Mouse (Mus musculus): ENCODE measurements around the gene Prickle4. TPM values are rescaled to one million over a fixed set of nuclear protein-coding genes. Genes with fewer than 3 reads are reported as not detected.

The Prickle4 gene
- polyA plus RNA-seq, 1 experiment from 2014 or later, result 0.97 TPM

DNA sequence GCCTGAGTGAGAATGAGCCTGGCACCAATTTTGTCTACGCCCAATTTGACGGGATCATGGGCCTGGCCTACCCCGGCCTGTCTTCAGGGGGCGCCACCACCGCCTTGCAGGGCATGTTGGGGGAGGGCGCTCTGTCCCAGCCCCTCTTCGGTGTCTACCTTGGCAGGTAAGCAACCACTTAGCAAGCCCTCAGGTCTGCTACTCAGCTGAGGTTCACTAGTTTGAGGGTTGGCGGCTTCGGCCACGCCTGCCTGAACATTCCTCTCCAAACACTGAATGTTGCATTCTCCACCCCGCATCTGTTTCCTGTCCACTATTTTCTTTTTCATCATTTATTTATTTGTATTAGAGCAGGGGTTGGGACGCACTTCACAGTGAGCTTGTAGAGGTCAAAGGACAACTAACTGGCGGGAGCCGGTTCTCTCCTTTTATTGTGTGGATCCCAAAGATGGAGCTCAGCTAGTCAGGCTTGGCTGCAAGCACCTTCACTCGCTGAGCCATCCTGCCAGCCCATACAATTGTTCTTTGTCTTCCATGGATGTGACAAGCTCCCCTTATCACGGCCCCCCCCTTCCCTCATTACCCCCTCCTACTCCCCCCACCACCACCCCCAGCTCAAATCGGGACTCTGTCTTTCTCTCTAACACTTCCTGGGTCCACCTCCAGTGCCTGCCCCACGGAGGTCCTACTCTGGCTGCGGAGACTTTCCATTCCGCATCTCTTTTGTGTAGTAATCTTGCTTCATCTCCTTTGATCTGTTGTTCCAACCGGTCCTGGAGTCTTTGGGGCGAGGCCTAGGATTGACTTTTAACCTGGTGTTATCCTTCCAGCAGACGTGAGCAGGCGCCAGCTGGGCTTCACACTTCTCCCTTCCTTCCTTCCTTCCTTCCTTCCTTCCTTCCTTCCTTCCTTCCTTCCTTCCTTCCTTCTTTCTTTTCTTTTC, 36.4 kb upstream of the Prickle4 start:
- 53% methylated on average over 24 of the region's 24 CpGs for WGBS
- Histone ChIP-seq H3K4me2 (replicated peaks) (no peak overlapping the region), H3K4me3 (no peak overlapping the region), H3K36me3 (no peaks in the 10 kb centered on the region), H3K9ac (replicated peaks) (no peak overlapping the region), H3K27ac (replicated peaks) (no peak overlapping the region), H3K27me3 (no peaks in the 10 kb centered on the region), H3K4me1 (no peaks in the 10 kb centered on the region), H3K9me3 (no peaks in the 10 kb centered on the region)
- ATAC-seq (replicated peaks), result no peak

DNA sequence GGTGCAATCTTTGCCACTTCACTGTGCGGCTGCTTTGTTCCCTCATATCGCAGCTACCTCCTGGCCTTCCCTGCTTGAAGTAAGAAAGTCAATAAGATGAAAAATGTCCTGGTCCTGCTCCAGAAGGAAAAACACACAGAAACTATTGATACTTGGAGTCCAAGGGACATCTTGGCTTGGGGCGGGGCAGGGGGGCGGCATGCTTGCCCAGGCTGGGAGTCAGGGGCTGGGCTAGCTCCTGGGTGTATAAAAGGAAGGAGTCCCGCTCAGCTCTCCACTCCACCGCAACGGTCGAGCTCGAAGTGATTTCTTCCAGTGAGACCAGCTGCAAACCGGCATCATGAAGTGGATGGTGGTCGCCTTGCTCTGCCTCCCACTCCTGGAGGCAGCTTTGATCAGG, 32.0 kb upstream of the Prickle4 start, which contains the start of gene Pgc:
Pgc (plus strand) TSS at position 277 of the 400 bp plus-strand sequence.
- H3K36me3 ChIP-seq, result no peaks in the 10 kb centered on the region
- H3K4me1 ChIP-seq, result no peaks in the 10 kb centered on the region
- WGBS, result 86% methylated on average over 11 of the region's 11 CpGs
- H3K9me3 ChIP-seq, result no peaks in the 10 kb centered on the region
- no peaks in the 10 kb centered on the region for H3K27me3 ChIP-seq
- H3K9ac ChIP-seq (replicated peaks), result no peak within 1 kb of the TSS
- H3K4me2 ChIP-seq (replicated peaks), result no peak within 1 kb of the TSS
- no peak for ATAC-seq (replicated peaks)
- H3K27ac ChIP-seq (replicated peaks), result no peak within 1 kb of the TSS
- no peak within 1 kb of the TSS for H3K4me3 ChIP-seq

DNA sequence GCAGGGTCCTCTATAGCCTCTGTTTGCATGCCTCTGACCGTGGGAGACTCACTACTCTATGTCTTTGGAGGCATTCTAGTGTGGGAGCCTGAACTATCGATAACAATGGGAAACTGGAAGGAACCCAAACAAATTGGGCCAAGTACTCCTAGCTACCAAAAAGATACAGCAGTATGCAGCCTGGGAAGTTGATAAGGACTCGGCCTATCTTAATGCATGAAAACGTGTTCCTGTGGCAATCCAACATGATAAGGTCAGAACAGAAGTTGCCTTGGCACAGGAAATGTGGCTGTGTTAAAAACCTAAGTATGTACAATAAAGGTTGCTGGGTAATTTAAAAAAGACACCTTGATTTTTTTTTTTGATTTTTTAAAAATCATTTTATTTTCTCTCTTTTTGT, 26.6 kb upstream of the Prickle4 start:
- WGBS, result 90% methylated on average over 4 of the region's 4 CpGs
- no peak for ATAC-seq (replicated peaks)

DNA sequence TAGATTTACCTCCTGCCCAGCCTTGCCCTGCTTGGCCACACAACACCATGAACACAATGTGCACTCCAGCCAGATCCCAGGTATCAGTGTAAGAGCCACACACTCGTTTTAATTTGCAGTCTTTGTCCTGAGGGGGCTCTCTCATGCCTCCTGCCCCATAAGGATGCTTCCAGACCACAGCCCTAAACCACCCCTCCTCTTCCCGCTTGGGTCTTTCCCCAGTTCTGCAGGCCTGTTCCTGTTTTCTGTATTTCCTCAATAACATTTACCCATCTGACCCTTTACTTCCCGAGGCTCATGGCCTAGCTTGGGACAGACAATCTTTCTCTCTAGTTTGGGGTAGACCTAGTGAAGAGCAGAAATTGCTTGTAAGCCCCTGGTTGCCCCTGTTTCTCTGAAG, 20.5 kb upstream of the Prickle4 start:
- Histone ChIP-seq H3K9me3 (no peaks in the 10 kb centered on the region), H3K4me2 (replicated peaks) (no peak overlapping the region), H3K27me3 (no peaks in the 10 kb centered on the region), H3K4me1 (no peaks in the 10 kb centered on the region), H3K4me3 (no peak overlapping the region), H3K27ac (replicated peaks) (no peak overlapping the region), H3K36me3 (no peaks in the 10 kb centered on the region), H3K9ac (replicated peaks) (no peak overlapping the region)
- no peak for ATAC-seq (replicated peaks)
- 55% methylated on average over 3 of the region's 3 CpGs for WGBS

More for the DNA sequence above, 26.6 kb upstream of the Prickle4 start:
- no peaks in the 10 kb centered on the region for H3K27me3 ChIP-seq
- no peak overlapping the region for H3K9ac ChIP-seq (replicated peaks)
- no peaks in the 10 kb centered on the region for H3K36me3 ChIP-seq
- H3K9me3 ChIP-seq, result no peaks in the 10 kb centered on the region
- H3K4me3 ChIP-seq, result no peak overlapping the region
- no peaks in the 10 kb centered on the region for H3K4me1 ChIP-seq
- no peak overlapping the region for H3K27ac ChIP-seq (replicated peaks)
- no peak overlapping the region for H3K4me2 ChIP-seq (replicated peaks)

DNA sequence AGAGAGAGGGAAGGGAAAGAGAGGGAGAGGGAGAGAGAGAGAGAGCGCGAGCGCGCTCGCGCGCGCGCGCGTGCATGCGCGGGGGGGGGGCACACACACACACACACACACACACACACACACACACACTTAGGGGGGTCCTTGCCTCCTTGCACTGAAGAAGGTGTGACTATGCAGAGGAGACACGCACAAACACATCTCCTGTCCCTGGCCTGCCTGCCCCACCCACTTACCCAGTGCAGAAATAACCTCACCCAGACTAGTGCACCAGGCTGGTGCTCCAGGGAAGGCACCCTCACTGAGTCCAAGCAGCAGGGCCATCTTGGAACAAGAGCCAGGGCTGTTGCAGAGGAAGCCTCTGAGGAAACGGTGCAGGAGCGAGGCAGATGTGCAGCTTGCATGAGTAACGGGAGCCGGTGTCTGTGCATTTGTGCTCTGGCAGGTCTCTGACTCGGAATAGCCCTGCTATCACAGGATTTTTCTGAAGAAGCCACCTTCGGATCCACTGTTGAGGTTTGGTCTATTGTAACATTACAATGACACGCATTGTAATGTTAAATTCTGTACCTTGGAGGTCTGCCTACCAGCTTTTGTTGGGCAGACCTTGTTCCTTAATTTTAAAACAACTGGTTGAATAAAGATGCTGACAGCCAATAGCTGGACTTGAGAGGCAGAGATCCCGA, 18.5 kb upstream of the Prickle4 start:
- H3K9ac ChIP-seq (replicated peaks), result no peak overlapping the region
- no peak for ATAC-seq (replicated peaks)

DNA sequence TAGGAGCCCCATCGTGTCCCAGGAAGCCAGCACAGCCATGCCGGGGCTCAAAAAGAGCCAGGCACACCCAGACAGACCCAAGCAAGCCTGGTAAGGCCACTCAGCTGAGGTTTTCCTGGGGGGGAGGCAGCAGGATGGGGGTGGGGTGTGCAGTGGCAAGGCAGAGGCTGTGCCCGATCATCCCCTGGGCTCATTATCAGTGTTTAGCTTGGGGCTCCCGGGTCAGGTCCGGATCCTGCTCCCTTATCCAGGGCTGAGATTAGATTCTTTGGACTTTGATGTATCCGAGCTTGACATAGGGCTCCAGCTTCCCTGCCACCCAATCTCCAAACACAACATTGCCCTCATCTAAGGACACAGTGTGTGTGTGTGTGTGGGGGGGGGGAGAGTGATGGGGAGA, 17.3 kb upstream of the Prickle4 start:
- ATAC-seq (replicated peaks), result no peak
- no peaks in the 10 kb centered on the region for H3K4me1 ChIP-seq
- H3K4me3 ChIP-seq, result no peak overlapping the region
- H3K9me3 ChIP-seq, result no peaks in the 10 kb centered on the region
- H3K27ac ChIP-seq (replicated peaks), result no peak overlapping the region
- H3K9ac ChIP-seq (replicated peaks), result no peak overlapping the region
- H3K36me3 ChIP-seq, result no peaks in the 10 kb centered on the region
- no peaks in the 10 kb centered on the region for H3K27me3 ChIP-seq
- no peak overlapping the region for H3K4me2 ChIP-seq (replicated peaks)
- WGBS, result 69% methylated on average over 6 of the region's 6 CpGs

More for the DNA sequence above, 18.5 kb upstream of the Prickle4 start:
- Histone ChIP-seq H3K9me3 (no peaks in the 10 kb centered on the region), H3K27ac (replicated peaks) (no peak overlapping the region), H3K4me1 (no peaks in the 10 kb centered on the region), H3K4me3 (no peak overlapping the region), H3K36me3 (no peaks in the 10 kb centered on the region), H3K4me2 (replicated peaks) (no peak overlapping the region), H3K27me3 (no peaks in the 10 kb centered on the region)
- 35% methylated on average over 16 of the region's 22 CpGs for WGBS

DNA sequence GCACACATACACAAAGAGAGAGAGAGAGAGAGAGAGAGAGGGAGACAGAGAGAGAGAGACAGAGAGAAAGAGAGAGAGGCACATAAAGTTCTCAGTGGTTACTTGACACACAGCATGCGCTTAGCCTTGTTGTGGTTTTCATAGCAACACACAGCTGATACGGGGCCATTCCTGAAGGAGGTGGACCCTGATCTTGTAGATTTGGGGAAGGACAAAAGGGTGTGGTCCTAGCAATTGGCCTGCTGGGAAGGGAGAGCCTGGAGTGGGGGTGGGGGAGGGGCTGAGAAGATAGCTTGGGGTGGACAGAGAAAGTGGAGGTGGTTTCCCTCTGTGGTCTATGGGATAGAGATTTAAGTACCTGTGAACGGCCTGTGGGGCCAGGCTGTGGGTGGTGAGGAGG, 15.5 kb upstream of the Prickle4 start:
- 87% methylated on average over 3 of the region's 3 CpGs for WGBS
- ATAC-seq (replicated peaks), result no peak

DNA sequence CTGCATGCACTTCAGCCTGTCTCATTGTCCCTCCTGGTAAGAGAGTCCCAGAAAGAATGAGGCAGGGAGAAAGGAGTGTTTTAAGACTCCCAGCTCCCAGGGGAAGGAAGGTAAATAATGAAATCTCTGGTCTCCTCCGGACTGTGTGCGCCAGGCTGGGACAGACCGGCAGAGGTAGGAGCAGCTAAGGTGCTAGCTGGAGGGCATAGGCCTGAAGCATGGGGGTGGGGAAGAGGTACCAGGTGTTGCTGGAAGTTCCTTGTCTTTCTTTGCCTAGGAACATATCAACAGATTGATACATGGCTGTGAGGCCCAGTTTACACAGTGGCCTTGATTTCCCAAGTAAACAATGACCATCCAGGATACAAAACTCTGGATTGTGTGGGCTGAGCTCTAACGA, 14.4 kb upstream of the Prickle4 start:
- no peak overlapping the region for H3K27ac ChIP-seq (replicated peaks)
- H3K27me3 ChIP-seq, result no peaks in the 10 kb centered on the region
- no peaks in the 10 kb centered on the region for H3K9me3 ChIP-seq
- H3K4me3 ChIP-seq, result no peak overlapping the region
- H3K9ac ChIP-seq (replicated peaks), result no peak overlapping the region
- no peak for ATAC-seq (replicated peaks)
- 78% methylated on average over 4 of the region's 4 CpGs for WGBS
- no peaks in the 10 kb centered on the region for H3K4me1 ChIP-seq
- H3K36me3 ChIP-seq, result no peaks in the 10 kb centered on the region
- no peak overlapping the region for H3K4me2 ChIP-seq (replicated peaks)

More for the DNA sequence above, 15.5 kb upstream of the Prickle4 start:
- Histone ChIP-seq H3K4me2 (replicated peaks) (no peak overlapping the region), H3K4me3 (no peak overlapping the region), H3K9ac (replicated peaks) (no peak overlapping the region), H3K27ac (replicated peaks) (no peak overlapping the region), H3K27me3 (no peaks in the 10 kb centered on the region), H3K9me3 (no peaks in the 10 kb centered on the region), H3K36me3 (no peaks in the 10 kb centered on the region), H3K4me1 (no peaks in the 10 kb centered on the region)

DNA sequence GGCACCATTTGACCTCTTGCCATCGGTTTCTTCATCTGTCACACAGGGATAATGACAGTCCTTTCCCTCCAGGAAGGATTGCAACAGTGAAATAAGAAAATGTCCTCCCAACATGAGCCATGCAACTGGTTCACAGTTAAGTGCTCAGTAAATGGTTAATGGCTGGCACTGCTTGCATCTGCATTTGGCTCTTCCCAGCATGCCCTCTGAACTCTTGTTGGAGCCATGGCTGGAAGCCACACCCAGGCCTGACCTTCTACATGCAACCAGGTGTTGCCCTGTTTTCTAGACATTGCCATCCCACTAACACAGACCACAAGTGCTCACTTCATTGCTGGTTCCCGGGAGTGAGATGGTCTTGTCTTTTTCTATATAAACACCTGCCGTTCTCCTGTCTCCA, 13.4 kb upstream of the Prickle4 start:
- no peaks in the 10 kb centered on the region for H3K27me3 ChIP-seq
- no peak overlapping the region for H3K4me3 ChIP-seq
- no peak for ATAC-seq (replicated peaks)
- no peaks in the 10 kb centered on the region for H3K9me3 ChIP-seq
- H3K4me2 ChIP-seq (replicated peaks), result no peak overlapping the region
- no peaks in the 10 kb centered on the region for H3K36me3 ChIP-seq
- WGBS, result 87% methylated on average over 3 of the region's 3 CpGs
- H3K4me1 ChIP-seq, result no peaks in the 10 kb centered on the region
- H3K27ac ChIP-seq (replicated peaks), result no peak overlapping the region
- no peak overlapping the region for H3K9ac ChIP-seq (replicated peaks)

DNA sequence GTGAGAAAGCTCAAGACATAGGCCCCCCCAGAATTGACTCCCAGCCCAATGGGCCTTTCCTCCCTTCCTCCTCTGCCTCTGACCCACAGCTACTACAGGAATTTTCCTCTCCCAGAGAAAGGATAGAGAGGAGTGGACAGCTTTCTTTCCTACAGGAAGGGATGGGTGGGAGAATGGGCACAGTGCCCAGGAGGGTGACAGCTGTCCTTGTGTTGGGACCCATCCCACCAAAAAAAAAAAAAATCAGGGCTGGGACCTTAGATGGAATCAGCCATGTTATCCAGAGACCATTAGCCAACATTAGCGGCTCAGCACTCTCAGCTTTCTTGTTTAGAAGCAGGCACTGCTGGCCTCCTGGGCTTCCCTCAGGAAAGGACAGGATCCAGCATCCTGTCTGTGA, 11.7 kb upstream of the Prickle4 start:
- H3K4me1 ChIP-seq, result no peaks in the 10 kb centered on the region
- H3K36me3 ChIP-seq, result 0 out of 2 replicates have a peak, but pooled peaks cover 3% of the 10 kb centered on the region
- ATAC-seq (replicated peaks), result no peak
- no peak overlapping the region for H3K27ac ChIP-seq (replicated peaks)
- 79% methylated on average over 1 of the region's 1 CpGs for WGBS
- no peak overlapping the region for H3K4me2 ChIP-seq (replicated peaks)
- H3K9ac ChIP-seq (replicated peaks), result no peak overlapping the region
- no peaks in the 10 kb centered on the region for H3K27me3 ChIP-seq
- no peak overlapping the region for H3K4me3 ChIP-seq
- no peaks in the 10 kb centered on the region for H3K9me3 ChIP-seq

DNA sequence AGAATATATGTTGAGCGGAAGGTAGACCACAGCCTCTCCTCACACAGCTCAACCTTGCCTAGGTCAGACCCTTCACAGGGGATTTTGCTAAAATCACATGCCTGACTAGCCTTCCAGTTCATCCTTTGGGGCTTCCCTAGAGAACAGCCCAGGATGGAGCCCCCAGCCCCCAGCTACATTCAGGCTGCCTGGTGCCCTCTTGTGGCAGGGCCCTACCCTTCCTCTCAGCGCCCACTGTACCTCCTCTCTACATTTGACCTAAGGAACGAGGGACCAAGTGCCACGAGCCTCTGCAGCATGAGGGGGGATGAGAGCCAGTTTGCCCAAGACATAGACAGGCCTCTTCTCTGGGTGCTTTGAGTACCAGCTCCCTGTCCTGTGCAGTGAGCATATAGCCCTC, 10.2 kb upstream of the Prickle4 start:
- Histone ChIP-seq H3K4me3 (no peak overlapping the region), H3K36me3 (0 out of 2 replicates have a peak, but pooled peaks cover 5% of the 10 kb centered on the region), H3K9ac (replicated peaks) (no peak overlapping the region), H3K9me3 (no peaks in the 10 kb centered on the region), H3K27ac (replicated peaks) (no peak overlapping the region), H3K27me3 (no peaks in the 10 kb centered on the region), H3K4me1 (no peaks in the 10 kb centered on the region), H3K4me2 (replicated peaks) (no peak overlapping the region)
- ATAC-seq (replicated peaks), result no peak
- 80% methylated on average over 4 of the region's 4 CpGs for WGBS

DNA sequence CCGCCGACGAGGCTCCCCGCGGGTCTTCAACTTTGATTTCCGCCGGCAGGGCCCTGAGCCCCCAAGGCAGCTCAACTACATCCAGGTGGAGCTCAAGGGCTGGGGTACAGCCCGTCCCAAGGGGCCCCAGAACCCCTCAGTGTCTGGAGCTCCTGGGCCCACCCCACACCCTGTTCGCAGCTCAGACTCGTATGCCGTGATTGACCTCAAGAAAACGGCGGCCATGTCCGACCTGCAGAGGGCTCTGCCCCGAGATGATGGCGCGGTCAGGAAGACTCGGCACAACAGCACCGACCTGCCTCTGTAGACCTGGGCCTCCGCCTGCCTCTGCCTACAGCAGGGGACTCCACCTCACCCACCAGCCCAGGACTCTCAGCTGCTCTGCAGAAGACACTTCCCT, 9.0 kb upstream of the Prickle4 start:
- Histone ChIP-seq H3K9ac (replicated peaks) (no peak overlapping the region), H3K27me3 (no peaks in the 10 kb centered on the region), H3K4me1 (no peaks in the 10 kb centered on the region), H3K4me2 (replicated peaks) (no peak overlapping the region), H3K27ac (replicated peaks) (no peak overlapping the region), H3K36me3 (0 out of 2 replicates have a peak, but pooled peaks cover 5% of the 10 kb centered on the region), H3K4me3 (no peak overlapping the region), H3K9me3 (no peaks in the 10 kb centered on the region)
- ATAC-seq (replicated peaks), result no peak
- 42% methylated on average over 20 of the region's 20 CpGs for WGBS
